Mouse (Mus musculus): ENCODE results near the gene Top3b. TPM values are rescaled to one million over a fixed set of nuclear protein-coding genes. Genes with fewer than 3 reads are reported as not detected.

The Top3b gene
- total RNA-seq, 2 experiments from 2014 or later = 61.5 to 70.4 TPM

Other genes starting within 250 kb of the Top3b start
- not detected for gene Olfr19, start 194.3 kb upstream of the Top3b start, total RNA-seq (2021)
- gene Spag6l, start 41.3 kb upstream of the Top3b start, total RNA-seq (2021) = 10 to 100 TPM in 1 of 2 experiments, 1 to 10 TPM in 1; 8.7 to 10.6 TPM
- not detected for gene Igll1, start 6.8 kb upstream of the Top3b start, total RNA-seq (2021)
- gene Vpreb1, start 107 bp downstream of the Top3b start, total RNA-seq (2021) = 1 to 10 TPM in 1 of 2 experiments, under 1 TPM in 1; 0.52 to 1.6 TPM
- 10 to 100 TPM; 43.2 to 44.0 TPM for gene Ppm1f, start 25.7 kb downstream of the Top3b start, total RNA-seq (2021)
- 100 to 1,000 TPM; 519 to 524 TPM for gene Mapk1, start 112.6 kb downstream of the Top3b start, total RNA-seq (2021)
- gene Ypel1, start 199.0 kb downstream of the Top3b start, total RNA-seq (2021) = 10 to 100 TPM; 39.8 to 40.5 TPM
- 100 to 1,000 TPM in 1 of 2 experiments, 10 to 100 TPM in 1; 86.7 to 102 TPM for gene Ppil2, start 240.5 kb downstream of the Top3b start, total RNA-seq (2021)